Comparison of ENCODE assay signal across 9 mouse cellular contexts in genomic region chr13:13503695-13504386, GRCm38 (mm10).
DNase-seq lines count a peak whose midpoint lies in the region; ATAC-seq and TF ChIP-seq lines count a peak whose summit lies in the region.
"Had no signal": no experiment of that assay in that cellular context is flagged by ENCODE, and none has a peak within 500 bp of the region (broad histone marks: within the 10 kb centered on the region; RNA-seq: fewer than 3 reads in every experiment).

No protein-coding gene starts in this region.

- peak; percentile 62; the same call in 1 of the 2 replicates for ATAC-seq in kidney, embryonic 16.5 days (ENCODE audit: low FRiP score, low TSS enrichment)

- no peak overlapping the region for H3K9ac ChIP-seq in kidney, embryonic 16.5 days (replicated peaks; ENCODE audit: low read length)

- H3K4me2 ChIP-seq in kidney, embryonic 16.5 days (replicated peaks; ENCODE audit: low read depth, low read length), result no peak overlapping the region

- peaks cover 21% of the 10 kb centered on the region for H3K36me3 ChIP-seq in kidney, embryonic 16.5 days (ENCODE audit: insufficient read depth, low read length)

- DNase-seq in gastrocnemius, adult 2 months, result no peak
- no peak for DNase-seq in gastrocnemius, postnatal 10 days
- peak; percentile 51 for DNase-seq in 416B (ENCODE audit: low read depth)
- peak; percentile 73 for DNase-seq in gonadal fat pad, adult 2 months (ENCODE audit: low read depth)
- no peak for DNase-seq in right cerebral cortex, postnatal 36 days (ENCODE audit: low spot score in 2 of 2)
- DNase-seq in left cerebral cortex, adult 8-10 months (ENCODE audit: low spot score in 2 of 2), result no peak
- no peak for DNase-seq in frontal cortex, postnatal 14 days (ENCODE audit: low spot score in 2 of 2)
- DNase-seq: adrenal gland, adult 8-10 months had no signal

- TF ChIP-seq CTCF in gastrocnemius, adult 2 months (IDR thresholded peaks at IDR 0.05), result no peak

- intact Hi-C loops in gastrocnemius, adult 2 months (cut with DNase I), result loop anchor here (2.0 kb wide), 1 partner anchor 19 kb away; no protein-coding TSS in a partner anchor

- peak overlapping the region; percentile 83 for H3K27ac ChIP-seq in gastrocnemius, adult 2 months
- H3K27ac ChIP-seq in kidney, embryonic 16.5 days (ENCODE audit: low read length), result peak overlapping the region; percentile 86

- H3K27me3 ChIP-seq in kidney, embryonic 16.5 days (ENCODE audit: insufficient read depth, low read length), result no peaks in the 10 kb centered on the region

- no peaks in the 10 kb centered on the region for H3K9me3 ChIP-seq in kidney, embryonic 16.5 days (ENCODE audit: low read length)

- peak overlapping the region; percentile 28 for H3K4me3 ChIP-seq in gastrocnemius, adult 2 months
- H3K4me3 ChIP-seq in kidney, embryonic 16.5 days (ENCODE audit: low read length), result no peak overlapping the region

- peaks cover 19% of the 10 kb centered on the region; the same call in 1 of the 2 replicates for H3K4me1 ChIP-seq in kidney, embryonic 16.5 days (ENCODE audit: insufficient read depth, low read length)

- WGBS in kidney, embryonic 16.5 days, result 20% methylated on average over 4 of the region's 4 CpGs

Comparison
In these comparisons a context has a peak if more than half of its experiments do, and no peak if none do; other contexts are left out.
1. DNase-seq: peak in 416B (single experiment) and gonadal fat pad, adult 2 months (single experiment); none in gastrocnemius, adult 2 months (single experiment), gastrocnemius, postnatal 10 days (single experiment), right cerebral cortex, postnatal 36 days (0 of 2), left cerebral cortex, adult 8-10 months (0 of 2) and frontal cortex, postnatal 14 days (0 of 2).